Mouse (Mus musculus): ENCODE data around the gene D430042O09Rik.

The D430042O09Rik gene

DNA sequence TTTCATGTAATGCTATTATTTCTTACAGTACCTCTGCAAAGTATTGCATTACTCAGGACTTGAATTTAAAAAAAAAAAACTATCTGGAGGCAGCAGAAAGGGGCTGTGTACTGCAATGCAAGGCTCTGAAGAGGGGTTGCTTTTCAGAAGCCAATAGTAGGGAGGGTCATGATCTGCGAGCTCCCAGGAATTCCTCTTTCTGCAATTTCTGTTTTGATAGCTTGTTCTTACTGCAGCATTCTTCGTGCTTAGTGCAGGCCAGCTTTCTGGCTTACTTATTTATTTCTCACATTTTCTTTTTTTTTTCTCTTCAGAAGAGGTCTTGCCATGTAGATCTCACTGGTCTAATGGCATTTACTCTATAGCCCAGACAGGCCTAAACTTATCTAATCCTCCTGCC, 32.8 kb downstream of the D430042O09Rik start:
- DNase-seq (ENCODE audit: low read depth): no peak

DNA sequence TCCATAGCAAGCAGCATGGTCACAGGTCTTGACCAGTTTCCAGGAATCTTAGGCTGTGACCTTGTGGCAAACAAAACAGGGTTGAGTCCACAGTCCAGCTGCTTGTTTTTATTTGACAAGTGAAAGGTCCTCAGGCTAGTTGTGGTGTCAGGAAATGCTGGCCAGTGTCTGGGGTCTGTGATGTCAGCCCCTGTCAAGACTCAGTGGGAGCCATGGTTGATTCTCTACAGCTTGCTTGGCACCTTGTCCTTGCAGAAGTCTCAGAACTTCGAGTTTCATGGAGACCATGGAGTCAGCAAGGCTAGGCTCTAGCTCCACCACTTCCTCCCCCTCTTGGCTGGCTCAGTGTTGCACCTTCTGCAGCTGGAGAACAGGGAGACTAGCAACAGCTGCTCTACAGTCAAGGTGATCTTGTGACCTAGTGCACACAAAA, 33.6 kb downstream of the D430042O09Rik start:
- no peak for DNase-seq (ENCODE audit: low read depth)

GRCm38 (mm10) chr7:125744774-125745173, 37.1 kb downstream of the D430042O09Rik start:
- no peak for DNase-seq (ENCODE audit: low read depth)

DNA sequence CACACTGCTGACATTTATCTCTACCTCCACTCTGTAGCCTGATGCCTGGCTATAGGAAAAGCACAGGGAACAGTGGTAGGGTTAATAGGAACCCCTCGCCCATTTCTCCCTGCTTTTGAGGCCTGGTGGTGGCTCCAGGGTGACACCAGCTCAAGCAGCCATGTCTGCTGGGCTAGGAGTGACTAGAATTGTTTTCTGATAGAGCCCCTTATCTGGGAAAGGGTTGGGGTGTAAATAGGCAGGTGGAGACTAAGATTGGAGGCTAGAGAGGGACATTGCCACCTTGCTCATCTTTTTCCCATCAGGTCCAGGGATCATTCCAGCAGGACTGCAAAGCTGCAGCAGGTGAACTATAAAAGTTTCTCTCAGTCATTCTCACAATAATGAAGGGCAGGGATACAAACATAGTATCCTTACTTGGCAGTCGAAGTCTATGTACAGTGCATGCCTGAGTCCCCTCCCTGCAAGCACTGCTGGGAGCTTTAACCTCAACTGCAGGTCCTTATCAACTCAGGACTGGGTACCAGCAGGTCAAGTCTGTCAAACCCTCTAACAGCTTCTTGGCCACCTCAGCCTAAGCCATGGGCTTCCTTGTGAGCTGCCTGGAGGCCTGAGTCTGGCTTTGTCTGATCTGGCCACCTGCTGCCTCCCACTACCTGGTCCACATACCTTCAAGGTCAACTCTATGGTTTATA, 39.1 kb downstream of the D430042O09Rik start:
- DNase-seq (ENCODE audit: low read depth): no peak

DNA sequence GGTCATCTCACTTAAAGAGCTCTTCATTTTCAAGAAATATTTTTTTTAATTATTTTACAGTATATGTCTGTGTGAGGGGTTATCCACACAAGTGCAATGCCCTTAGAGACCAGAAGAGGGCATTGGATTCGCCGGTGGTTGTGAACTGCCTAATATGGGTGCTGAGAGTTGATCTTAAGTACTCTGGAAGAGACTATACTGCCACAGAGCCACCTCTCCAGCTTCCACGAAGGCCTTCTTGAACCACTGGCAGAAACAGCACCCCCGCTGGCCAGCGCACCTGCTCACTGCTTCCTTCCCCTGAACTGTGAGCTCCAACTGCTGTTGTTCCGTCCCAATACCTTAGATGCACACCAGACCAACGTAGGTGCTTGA, 39.6 kb downstream of the D430042O09Rik start:
- no peak for DNase-seq (ENCODE audit: low read depth)

DNA sequence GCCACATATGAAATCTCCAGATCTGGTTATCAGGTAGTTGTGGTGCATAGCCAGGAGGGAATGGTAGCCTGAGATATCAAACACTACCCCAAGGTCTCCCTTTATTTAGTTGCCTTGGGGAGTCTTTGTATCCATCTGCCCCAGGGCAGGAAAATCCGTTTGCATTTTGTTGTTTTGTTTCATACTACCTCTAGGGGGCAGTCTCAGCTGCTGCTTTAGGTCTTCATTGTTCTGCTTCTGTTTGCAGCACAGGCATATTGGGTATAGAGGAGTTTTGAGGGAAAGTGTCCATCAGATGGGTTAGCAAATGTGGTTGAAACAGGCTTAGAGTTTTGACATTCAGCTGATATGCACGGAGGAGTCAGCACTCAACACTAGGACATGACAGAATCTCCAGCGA, 40.5 kb downstream of the D430042O09Rik start:
- DNase-seq (ENCODE audit: low read depth): no peak

- DNase-seq (ENCODE audit: low read depth): no peak
Observed at GRCm38 (mm10) chr7:125752699-125753325, 45.1 kb downstream of the D430042O09Rik start.

DNA sequence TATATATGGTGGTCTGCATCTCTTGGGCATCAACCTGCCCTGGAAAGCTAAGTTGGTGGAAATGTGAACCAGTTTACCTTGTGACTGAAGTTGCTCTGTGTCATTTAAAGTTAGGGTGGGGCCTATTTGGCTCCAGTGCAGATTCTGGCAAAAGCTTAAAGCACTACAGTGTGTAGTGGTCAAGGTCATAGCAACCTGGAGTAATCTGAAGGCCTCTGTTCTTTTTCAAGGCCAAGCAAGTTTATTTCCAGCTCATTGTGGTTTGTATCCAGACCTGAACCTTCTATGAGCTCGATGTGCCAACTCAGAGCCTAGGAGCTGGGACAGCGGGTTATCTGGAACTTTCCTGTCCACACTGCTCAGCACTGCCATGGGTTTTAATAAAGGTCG, 45.6 kb downstream of the D430042O09Rik start:
- no peak for DNase-seq (ENCODE audit: low read depth)

DNA sequence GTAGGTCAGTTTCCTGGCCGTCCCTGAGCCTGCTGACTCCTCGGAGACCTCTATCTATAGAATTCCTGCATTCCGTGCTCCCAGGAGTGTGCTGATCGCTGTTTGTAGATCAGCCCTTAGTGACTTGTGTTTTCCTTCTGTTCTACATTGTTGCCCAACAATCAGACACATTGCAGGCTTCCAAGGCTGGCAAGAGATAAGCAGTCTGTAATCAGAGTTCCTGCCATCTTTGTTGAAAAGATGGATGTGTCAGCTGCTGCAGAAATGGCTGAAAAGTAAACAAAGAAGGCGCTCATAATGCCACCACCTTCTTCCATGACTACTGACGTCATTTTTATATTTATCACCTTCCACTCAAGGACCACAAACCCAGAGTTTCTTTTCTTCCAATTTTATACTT, 49.1 kb downstream of the D430042O09Rik start:
- DNase-seq (ENCODE audit: low read depth): no peak

DNA sequence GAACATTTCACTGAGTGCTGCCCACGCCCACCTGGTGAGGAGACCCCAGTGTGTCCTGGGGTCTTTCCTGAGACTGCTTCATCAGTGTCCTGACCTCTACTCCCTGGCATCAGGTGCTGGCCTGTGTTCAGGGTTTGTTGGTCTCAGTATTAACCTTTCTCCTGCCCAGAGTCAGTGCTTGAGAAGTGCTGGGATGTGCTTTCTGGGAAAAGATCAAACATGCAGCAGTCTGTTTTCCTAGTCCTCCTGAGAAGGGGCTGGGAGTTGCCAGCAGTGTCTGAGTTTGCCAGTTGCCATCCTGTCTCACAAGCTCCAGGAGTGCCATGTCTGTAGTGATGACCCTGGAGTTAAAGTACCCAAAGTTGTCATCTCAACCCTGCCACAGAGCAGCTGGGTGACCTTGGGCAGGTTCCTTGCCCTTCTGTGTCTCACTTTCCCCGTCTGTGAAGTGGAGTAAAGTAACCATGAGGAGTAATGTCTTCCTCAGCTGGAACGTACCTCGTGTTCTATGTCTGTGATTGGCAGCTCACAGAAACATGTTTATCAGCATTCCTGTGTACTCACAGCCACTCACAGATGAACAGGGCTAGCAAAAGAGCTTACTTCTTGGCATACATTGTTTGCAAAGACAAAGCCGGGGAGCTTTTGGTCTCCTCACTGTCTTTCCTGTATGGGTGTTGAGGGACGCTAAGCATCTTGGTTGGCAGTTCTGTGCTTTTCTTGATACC, 50.4 kb downstream of the D430042O09Rik start:
- no peak for DNase-seq (ENCODE audit: low read depth)

- DNase-seq (ENCODE audit: low read depth): no peak
Observed at GRCm38 (mm10) chr7:125762289-125762688, 54.6 kb downstream of the D430042O09Rik start.

DNA sequence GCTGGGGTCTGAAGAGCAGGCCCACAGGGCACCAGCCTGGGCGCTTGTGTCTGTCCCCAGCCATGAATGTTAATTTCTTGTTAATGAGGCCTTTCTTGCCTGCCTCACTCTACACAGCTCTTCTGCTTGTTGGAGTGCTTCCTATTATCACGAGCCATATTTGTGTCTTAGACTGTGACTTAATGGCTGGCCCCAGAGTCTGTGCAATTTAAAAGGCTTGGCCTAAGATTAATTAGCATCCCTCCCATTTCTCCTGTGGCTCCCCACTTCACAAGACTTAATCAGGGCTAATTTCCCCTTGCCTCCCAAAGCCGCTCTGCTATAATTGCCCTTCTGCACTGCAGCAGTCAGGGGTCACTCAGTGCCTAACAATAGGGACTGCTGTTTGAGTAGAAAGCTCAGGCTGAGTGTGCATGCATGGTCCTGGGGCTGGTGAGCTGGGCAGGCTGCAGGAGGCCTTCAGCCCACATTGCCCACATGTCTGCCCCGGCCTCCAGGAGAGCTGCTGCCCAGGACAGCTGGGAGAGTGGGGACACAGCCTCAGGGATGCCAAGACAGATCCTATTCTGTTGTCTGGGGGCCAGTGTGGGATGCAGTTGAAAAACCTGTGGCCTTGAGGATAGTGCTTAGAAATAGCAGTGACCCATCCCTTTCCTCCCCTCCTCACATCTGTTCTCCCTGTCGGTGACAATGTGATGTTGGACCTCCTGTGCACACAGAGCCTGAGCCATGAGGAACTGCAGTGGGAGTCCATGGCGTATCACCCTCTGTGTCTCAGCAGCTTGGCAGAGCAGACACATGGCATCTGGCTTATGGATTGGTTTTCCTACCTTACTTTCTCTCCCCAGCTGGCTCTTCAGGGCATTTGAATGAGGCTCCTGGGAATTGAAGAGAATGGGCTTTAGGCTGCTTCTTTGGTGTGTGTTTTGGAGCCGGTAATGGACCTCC, 55.5 kb downstream of the D430042O09Rik start:
- no peak for DNase-seq (ENCODE audit: low read depth)

GRCm38 (mm10) chr7:125764373-125764772, 56.7 kb downstream of the D430042O09Rik start:
- no peak for DNase-seq (ENCODE audit: low read depth)

GRCm38 (mm10) chr7:125766976-125767831, 59.5 kb downstream of the D430042O09Rik start:
- peak; percentile 37 for DNase-seq (ENCODE audit: low read depth)

DNA sequence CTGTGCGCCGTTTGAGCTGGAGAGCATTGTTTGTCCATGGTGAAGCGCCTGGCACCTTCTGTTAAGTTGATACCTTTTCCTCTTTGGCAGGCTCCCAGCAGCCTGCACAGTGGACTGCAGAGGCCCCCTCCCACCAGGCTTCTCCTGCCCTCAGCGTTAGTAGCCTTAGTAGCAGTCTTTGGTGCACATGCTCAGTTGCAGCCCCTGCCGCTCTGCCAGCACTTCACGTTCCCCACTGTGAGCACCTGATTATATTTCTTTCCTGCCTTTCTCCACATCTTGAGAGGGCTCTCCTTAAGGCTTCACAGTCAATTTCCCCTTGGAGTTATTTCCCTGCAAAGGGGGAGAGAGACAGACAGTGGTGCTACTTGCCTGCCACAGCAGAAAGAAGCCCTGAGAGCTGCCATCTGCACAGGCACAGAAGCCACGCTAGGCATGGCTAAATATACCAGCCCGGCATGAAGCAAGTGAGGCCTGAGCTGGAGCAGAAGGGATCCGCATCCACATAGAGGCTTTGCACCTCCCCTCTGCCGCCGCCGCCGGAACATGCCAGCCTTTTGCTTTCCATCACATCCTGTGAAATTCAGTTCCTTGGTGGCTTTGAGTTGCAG, 65.4 kb downstream of the D430042O09Rik start:
- DNase-seq (ENCODE audit: low read depth): no peak

- DNase-seq (ENCODE audit: low read depth): no peak
Observed at GRCm38 (mm10) chr7:125783206-125783605, 75.5 kb downstream of the D430042O09Rik start.

DNA sequence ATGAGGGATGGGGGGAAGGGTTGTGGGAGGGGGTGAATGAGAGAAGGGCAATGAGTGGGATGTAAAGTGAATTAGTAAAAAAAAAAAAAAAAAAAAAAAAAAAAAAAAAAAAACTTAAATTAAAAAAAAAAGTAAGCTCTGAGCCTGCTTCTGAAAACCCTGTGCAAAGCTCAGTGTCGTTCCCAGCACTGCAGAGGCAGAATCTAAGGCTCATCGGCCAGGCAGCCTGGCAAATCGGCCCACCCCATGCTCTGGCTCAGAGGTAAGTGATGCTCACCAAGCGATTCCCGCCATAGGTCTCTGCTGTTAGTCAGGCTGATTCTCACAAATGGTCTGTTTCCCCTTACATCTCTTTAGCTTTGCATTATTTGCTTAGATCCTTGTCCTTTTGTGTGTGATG, 78.4 kb downstream of the D430042O09Rik start:
- no peak for DNase-seq (ENCODE audit: low read depth)

GRCm38 (mm10) chr7:125787046-125787445, 79.4 kb downstream of the D430042O09Rik start:
- no peak for DNase-seq (ENCODE audit: low read depth)

- DNase-seq (ENCODE audit: low read depth): no peak
Observed at GRCm38 (mm10) chr7:125790039-125790438, 82.4 kb downstream of the D430042O09Rik start.

- no peak for DNase-seq (ENCODE audit: low read depth)
Observed at GRCm38 (mm10) chr7:125806571-125806970, 98.9 kb downstream of the D430042O09Rik start.

DNA sequence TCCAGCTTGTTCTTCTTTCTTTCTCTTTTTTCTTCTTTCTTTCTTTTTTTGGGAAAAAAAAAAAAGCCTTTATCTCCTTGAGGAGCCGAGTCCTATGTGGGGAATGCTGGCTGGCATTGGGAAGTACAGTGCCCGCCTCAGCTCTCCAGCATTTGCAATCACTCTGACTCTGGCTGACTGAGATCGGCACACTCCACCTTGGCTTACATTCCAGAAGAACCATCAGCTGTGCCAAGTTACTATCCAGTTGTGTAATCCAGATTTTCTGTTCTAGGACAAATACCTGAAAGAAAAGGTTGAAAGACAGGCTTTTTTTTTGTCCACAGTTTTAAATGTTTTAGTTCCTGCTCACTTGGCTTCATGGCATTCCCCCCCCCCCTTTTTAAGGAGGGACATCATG, 100.5 kb downstream of the D430042O09Rik start:
- no peak for DNase-seq (ENCODE audit: low read depth)
